Mouse (Mus musculus) left cerebral cortex, adult 18-20 months (tissue): ENCODE measurements around the gene Snx11. TPM values are rescaled to one million over a fixed set of nuclear protein-coding genes. Genes with fewer than 3 reads are reported as not detected.

ENCODE experiments used
- DNase-seq, 2 experiments: peaks; one replicate each; pipeline ENCODE4 v3.0.0; 2021 to 2022; ENCODE audit warnings: low spot score in 2 of 2, mixed read lengths in 1 of 2
- total RNA-seq, 2 experiments: library from RNA; stranded (reverse); gene quantifications; 2 replicates each; pipeline ENCODE4 v1.2.3; 2021

Gene Snx11
- total RNA-seq, 2 experiments from 2014 or later = 48.8 to 48.9 TPM

DNA sequence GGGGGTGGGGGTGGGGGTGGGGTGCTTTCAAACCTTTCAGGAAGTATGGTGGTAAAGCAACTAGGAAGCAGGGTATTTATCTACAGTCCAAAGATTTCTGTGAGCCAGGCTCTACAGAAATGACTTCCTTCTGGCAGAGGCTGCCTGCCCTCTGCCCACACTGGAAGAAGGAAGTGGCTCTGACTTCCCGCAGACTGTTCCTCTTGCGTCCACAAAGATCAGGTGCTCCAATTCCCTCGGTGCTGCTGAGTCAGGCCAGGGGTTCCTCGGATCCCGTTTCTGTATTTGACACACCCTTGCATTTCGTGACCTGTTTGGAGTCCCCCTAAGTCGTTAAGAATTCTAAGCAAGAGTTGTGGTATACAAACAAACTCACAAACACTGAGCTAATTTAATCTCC lies 11.7 kb downstream of the Snx11 start:
- no peak for DNase-seq

DNA sequence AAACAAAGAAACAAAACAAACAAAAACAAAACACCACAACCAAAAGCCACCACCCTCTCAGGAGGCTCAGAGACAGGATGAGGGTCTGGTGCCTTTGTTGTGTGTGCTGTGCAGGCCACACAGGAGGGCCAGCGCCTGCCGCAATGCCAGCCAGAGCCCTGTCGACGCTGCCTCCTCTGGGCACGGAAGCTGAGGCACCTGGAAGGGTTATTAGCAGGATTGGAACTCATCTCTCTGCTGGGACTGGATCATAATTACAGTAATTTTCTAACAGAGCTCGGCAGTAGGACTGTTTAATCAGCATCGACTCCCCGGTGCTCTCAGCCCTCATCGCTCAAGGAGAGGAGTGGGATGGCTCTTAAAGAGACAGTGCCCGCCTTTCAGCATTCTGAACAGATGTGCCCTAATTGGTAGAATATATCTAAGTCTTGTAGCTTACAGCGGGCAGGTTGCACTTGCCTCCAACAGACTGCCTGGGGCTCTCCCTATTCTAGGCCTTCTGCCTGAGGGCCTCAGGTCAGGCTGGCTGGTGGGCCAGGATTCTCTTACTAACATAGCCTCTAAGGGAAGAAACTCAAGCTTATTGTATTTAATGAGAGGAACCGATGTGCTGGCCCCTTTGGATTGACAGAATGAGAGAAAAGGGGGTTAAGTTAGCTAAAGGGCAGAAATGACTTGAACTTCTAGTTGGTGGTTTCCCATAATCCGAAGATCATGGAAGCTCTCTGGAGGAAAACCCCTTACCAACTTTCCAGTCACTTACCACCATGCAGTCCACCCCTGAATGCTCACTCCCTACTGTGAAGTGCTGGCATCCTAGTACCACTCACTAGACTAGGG lies 12.6 kb downstream of the Snx11 start:
- no peak for DNase-seq

DNA sequence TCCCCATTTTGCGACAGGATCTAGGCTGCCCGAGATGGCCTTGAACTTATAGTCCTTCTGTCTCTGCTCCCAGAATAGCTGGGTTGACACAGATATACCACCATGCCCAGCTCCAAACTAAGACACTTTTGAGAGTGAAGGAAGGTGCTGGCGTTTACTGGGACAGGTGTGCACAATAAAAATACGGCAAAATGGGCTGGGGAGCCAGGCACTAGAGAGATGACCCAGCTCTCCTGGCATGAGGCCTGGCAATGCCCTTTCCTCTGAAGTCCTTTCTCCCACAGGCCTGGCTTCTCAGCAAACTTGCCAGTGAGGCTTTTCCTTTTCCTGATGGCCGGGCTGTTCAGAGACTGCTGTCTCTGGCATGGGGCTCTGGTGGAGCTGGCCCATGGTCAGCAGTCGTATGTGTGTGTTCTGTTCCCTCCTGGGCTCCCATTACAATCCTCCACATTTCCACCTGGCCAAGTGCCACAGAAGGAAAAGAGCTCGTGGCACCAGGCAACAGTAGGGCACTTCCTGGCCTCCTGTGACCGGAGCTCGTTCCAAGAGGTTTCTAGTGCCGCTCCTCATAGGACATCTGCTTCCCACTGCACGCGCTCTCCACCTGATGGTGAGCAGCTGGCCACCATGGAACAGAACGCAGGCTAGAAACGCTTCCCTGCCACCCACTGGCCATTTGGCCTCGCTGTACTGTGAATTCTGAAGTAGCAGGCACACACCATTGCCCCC lies 14.5 kb downstream of the Snx11 start:
- no peak for DNase-seq

DNA sequence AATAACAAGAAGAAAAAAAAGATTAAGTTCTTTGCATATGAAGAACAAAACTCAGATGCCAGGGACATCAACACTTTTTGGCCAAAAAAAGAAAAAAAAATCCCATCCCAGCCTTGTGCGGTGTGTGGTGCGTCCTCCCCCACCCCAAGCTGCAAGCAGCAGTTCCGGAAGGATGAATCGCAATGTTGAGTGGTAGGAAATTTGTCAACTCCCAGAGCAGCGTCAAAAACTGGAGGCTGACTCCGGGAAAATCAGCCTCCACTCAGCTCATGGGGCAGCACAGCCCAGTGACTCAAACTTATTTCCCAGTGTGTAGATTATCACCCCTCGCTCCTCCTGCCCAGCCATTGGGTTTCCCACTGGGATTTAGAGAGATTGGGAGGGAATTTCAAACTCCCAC lies 15.4 kb downstream of the Snx11 start:
- peak; percentile 36 to 65 for DNase-seq

DNA sequence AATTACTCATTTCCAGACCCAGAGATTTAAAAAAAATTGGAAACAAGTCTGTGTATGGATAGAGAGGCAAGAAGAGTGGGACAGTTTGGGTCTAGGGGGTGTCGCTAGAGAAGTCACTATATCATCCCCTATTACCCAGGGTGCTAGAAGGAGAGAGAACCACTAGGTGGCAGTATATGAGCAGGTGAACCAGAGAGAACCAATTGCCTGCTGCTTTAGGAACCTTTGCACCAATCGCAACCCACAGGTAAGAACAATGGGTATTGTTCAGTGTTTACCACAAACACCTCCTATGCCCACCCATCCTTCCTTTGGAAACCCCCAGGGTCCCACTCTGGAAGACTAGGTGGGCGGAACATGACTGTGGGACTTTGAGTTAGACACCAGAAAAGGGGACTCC lies 17.3 kb downstream of the Snx11 start:
- peak; percentile 38 to 45 for DNase-seq

DNA sequence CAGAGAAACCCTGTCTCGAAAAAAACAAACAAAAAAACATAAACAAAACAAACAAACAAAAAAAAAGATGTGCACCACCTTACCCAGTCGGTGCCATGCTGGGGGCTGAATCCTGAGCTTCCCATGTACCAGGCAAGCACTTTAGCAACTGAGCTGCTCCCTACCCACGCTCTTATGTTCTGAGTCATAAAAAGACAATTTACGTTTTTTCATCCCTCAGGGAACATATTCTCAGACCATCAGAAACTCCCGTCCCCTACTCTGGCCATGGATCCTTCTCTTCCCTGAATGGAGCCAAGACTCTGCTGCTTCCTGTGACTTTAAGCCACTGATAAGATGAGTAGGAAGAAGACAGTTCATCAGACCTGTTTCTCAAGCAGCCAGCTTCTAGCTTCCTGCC lies 19.0 kb downstream of the Snx11 start:
- no peak for DNase-seq

DNA sequence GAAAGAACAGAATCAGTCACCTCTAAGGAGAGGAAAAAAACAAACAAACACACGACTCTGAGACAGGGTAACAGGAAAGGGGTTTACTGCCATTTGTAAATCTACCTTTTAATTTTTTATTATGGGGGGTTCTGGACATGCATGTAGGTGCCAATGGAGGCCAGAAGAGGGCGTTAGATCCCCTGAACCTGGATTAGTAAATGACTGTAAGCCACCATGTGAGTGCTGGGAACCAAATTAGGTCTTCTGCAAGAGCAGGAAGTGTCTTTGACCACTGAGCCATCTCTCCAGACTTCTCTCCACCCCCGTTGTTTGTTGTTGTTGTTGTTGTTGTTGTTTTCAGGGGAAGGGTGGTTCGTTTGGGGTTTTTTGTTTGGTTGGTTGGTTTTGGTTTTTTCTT lies 19.9 kb downstream of the Snx11 start:
- DNase-seq = no peak

DNA sequence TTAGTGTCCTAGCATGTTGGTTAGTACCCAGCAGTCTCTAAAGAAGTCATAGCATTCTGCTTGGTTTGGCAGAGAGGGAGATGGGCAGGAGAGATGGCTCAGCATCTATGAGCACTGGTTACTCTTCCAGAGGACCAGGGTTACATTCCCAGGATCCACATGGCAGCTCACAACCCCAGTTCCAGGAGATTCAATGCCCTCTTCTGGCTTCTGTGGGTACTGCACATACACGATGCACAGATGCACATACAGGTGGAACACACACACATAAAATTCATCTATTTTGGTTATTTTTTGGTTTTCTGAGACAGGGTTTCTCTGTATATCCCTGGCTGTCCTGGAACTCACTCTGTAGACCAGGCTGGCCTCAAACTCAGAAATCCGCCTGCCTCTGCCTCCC lies 22.1 kb downstream of the Snx11 start:
- no peak for DNase-seq

DNA sequence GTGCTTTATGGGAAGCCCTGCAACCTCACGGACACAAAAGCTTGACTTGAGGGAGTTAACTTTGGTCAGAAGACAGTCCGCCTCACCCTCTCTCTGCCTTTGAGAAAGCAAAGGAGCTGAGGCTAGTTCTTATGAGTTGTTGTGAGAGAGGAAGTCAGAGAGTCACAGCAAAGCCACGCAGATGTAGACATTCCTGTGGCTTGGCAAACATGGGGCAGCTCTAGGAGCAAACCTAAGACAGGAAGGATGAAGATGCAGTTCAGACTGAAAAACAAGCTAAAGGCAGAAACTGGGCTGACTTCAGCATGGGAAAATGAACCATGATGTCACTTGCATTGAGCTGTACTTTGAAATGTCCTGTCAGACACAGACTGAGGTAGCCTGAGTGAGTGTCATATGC lies 29.8 kb downstream of the Snx11 start:
- no peak for DNase-seq

DNA sequence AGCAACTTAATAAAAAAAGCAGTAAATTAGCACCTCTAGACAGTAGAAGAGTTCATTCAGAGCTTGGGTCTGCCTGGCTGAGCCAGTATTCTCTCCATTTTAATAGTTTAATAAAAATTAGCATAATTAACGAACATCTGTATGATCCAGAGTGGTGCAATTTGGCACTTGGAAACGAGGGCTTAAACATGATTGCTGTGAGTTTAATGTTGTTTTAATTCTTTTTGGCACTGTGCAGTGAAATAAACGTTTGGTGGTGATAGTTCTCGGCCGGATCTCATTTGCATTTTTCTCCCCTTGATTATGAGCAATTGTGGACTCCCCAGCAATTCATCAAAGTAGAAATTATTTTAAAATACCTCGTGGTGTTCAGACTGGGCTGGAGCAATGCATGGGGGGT lies 30.7 kb downstream of the Snx11 start:
- DNase-seq = no peak

DNA sequence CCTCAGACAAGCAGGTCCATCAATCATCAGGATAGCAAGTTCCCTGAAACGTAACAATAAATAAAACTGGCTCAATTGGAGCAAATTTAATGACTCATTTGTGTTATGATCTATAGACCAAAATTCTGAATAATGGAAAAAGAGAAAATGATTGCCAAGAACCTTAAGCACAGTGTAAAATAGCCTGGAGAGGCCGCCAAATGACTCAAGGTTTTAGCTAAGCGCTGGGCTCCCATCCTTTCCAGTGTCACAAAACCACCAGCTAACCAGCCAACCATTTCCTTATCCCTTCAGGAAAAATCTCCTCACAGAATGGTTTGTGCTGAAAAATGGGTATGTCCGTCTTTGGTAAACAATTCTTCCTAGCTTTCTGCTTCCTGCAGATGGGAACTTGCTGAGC lies 33.5 kb downstream of the Snx11 start:
- no peak for DNase-seq

DNA sequence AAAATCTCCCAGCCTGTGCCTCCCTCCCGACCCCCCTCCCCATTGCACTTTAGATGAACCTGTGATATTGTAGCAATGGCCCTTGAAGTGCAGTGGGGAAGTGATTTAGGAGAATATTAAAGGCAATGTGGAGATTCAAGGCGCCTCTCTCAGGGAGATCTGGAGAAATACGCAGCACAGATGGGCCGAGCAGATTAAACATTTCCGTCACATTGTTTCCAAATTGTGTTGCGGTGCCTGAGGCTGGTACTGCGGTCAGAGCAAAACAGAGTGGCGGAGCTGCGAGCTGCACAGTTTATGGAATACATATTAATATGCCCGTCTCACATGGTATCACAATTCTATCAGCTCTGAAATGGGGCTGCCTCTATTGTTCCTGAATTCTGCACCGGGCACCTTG lies 34.4 kb downstream of the Snx11 start:
- no peak for DNase-seq

DNA sequence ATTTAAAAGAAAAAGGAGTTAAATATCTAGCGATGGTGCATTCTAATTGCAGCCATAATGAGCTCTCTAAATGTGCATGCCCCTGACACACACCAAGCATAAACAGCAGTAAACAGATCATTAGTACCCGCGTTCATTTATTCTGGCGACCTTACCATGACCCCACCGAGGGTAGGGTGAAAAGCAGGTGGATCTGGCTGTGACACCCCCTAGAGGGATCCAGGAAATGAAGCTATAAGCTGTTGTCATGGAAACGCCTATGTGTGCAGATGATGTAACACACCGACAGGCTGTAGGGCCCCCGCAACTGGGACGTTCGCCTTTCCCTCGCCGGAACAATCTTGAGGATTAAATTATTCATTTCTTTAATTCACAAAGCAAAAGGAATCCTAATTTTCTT lies 35.4 kb downstream of the Snx11 start:
- peak; percentile 12 to 38 for DNase-seq

DNA sequence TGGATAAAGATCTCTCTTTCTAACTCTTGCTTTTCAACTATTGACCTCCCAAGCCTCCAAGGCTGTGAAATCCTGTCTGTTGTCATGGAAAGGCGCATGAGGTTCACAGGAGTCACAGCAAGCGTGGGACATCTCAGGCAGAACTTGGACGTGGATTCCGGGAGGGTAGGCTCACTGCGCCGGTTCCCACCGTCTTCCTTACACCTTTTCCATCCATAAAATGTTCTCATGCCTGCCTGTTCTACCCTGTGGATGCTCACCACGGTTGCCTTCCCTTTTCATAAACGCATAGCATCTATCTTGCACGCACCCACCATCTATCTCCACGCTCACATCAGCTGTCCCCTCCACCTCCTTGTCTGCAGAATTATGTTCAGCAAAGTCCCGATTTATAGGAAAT lies 36.6 kb downstream of the Snx11 start:
- DNase-seq = no peak

DNA sequence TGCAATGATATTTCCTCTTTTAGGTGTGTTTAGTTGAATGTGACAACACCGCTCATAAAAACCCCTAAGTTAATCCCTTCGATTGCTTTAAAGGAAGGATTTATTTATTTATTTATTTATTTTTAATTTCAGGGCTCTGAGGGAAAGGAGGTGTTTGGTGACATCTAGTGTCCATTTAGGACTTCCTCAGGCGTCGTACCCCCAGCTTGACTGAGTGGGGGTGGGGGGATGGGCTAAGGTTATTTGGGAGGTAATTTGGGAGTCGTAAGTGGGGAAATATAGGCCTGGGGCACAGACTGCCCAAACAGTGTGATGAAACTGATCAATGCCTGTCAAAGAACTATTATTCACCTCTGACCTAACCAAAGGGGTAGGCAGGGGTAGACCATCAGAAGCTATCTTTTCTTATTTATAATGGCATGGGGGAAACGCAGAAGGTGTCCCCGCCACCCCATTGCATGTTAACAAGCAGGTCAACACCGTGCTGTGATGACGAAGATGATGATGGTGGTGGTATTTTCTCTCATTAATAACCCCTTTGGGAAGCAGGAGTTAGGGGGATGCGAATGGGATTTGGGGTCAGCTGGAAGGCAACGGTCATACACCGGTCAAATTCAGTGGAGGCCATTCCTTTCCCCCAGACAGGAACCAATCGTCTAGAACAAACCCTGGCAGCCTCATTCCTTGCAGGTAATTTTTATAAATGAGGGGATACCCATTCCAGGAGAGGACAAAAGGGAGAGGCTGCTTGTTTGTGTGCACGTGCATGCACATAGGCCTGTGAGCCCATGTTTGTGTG lies 39.5 kb downstream of the Snx11 start:
- DNase-seq = no peak

DNA sequence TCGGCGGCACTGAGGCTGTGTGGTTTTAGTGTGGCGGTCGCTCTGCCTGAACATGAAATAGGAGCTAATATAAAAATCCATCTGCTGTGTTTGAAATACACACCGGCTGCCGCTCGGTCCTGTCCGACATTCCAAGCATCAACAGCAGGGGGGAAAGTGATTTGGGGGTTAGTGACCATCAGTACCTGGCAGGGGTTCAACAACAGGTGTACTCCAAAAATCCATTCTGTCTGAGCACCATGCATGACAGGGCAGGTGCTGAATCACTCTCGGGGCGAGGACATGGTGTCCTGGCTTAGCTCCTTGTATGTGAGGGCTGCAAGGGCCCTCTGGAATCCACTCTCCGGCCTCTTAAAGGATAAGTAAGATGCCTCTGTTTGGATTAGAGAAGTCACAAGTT lies 41.0 kb downstream of the Snx11 start:
- DNase-seq = no peak

DNA sequence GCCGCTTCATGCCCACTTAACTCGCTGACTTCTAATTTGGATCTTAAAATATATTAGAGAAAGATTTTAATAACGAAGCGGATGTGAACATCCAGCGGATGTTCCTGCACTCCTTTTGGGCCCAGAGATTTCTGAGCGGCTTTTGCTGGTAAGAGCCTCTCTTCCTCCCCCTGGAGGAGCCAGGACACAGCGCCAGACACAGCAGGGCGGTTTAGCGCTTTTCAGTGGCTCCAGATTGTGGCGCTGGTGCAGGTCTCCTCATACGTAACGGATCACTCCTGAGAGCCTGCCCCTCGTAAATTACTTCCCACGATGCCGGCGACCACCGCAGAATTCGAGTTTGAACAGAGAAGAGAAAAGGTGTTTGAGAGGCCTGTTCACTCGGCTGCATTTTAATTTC lies 41.5 kb downstream of the Snx11 start:
- DNase-seq = peak; percentile 59 to 60

DNA sequence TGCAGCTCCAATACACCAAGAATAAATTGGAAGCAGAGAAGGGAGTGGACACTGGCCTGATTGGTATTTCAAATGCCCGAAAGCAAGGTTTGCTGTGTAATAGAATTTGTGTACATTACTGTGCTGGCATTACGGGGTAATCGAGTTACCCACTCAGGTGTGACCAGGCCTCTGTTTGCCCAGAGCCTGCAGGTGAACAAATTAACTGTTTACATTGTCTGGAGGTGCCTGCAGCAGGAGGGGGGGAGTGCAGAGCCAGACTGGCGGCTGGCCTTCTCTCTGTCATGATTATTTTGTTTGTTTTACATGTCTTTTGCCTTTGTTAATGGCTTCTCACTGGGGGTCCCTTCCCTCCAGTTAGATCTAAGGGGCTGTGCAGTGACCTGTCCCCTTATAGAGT lies 44.7 kb downstream of the Snx11 start:
- DNase-seq = no peak

DNA sequence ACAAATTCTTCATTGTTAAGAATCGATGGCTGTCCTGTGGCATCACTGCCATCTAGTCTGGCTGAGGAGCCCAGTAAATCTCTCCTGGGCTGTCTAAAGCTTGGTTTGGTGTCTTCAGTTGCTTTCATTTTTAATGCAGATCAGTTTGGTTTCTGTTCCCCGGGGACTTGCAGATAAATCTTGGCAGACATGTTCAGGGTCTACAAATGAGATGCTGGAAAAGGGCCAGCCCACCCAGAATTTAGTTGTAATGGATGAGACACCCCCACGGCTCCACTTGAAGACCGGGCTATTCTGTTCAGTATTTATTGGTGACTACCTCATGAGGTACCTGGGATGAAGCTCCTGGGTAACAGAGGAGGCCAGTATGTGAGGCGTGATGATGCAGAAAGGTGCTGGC lies 47.0 kb downstream of the Snx11 start:
- no peak for DNase-seq

DNA sequence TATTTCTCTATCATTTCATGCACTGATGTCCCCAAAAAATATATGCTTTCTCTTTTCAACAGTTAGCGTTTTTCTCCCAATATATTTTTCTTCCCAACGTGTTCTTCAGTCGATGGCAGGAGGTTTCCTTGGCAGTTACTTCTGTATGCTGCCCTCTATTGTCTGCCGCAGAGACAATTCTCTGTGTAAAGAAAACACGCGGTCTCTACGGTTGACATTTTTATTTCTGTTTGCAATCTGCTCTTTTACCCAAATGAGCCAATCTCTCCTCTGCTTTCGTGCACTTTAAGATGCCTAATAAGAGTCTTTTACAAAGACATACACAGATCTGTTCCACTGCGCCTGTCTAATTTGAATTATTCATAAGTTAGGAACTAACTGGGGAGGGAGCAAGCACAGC lies 47.9 kb downstream of the Snx11 start:
- no peak for DNase-seq

DNA sequence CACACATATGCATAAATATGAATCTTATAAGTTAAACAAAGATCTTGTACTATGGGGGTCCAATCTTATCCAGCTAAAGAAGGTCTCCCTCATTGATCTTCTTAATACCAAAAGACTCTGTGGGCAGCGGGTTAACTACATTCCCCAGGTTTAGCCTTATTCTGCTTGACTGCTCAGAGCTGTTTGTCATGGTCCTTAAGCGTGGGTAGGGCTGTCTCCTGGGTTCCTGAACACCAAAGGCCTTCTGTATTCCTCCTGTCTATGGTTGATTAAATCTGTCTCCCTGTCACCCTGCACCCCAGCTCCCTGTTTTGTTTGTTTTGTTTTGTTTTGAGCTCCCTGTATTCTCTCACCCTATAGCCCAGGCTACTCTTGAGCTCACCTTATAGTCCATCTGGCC lies 48.8 kb downstream of the Snx11 start:
- DNase-seq = no peak

DNA sequence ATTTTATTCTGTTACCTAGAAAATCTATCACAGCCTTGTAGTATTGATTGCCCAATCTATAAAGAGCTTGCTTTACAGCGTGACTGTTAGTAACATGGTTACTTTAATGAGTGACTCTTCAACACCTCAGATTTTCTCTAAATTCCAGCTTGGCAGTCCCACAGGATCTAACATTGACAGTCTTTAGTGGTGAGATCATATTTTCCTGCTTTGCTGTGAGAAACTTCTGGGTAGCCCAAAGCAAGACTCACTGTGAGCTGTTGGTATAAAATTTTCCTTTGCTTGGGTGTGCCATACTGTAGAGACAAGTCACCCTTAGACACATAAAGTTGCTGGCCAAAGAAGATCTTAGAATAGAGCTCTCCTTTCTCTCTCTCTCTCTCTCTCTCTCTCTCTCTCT lies 51.5 kb downstream of the Snx11 start:
- DNase-seq = no peak
